Comparison of ENCODE assay signal across 8 mouse cellular contexts in genomic region chr6:135011734-135012116, GRCm38 (mm10). TPM values are rescaled to one million over a fixed set of nuclear protein-coding genes. Genes with fewer than 3 reads are reported as not detected.
DNase-seq lines count a peak whose midpoint lies in the region; ATAC-seq and TF ChIP-seq lines count a peak whose summit lies in the region.

No protein-coding gene starts in this region.

- H3K4me1 ChIP-seq in CH12.LX (ENCODE audit: control insufficient read depth in 1 of 2, insufficient read depth in 2 of 2) = peaks cover 2 to 23% of the 10 kb centered on the region in 2 experiments; a peak in 2 of 4 replicates
- H3K4me1 ChIP-seq in forebrain, embryonic 16.5 days (replicated peaks; ENCODE audit: control insufficient read depth, insufficient read depth, low read length) = peaks cover 7% of the 10 kb centered on the region
- H3K4me1 ChIP-seq in liver, postnatal 0 days (ENCODE audit: insufficient read depth) = peaks cover 14% of the 10 kb centered on the region

- dilution Hi-C loops in CH12.LX (cut with MboI; ENCODE audit: extremely low pct_ligation_motif_present, extremely low pct_unique_long_range_greater_than_20kb, low sequenced_read_pairs) = no loop called here

- in situ Hi-C loops in CH12.LX (cut with MboI; ENCODE audit: low pct_ligation_motif_present, low pct_unique_long_range_greater_than_20kb, low sequenced_read_pairs) = no loop called here

- peak overlapping the region; percentile 83 for H3K27ac ChIP-seq in gastrocnemius, adult 2 months
- no peak overlapping the region for H3K27ac ChIP-seq in CH12.LX (ENCODE audit: insufficient read depth, low read depth)
- H3K27ac ChIP-seq in forebrain, embryonic 16.5 days (ENCODE audit: low read length) = no peak overlapping the region
- H3K27ac ChIP-seq in liver, postnatal 0 days (ENCODE audit: low read depth) = no peak overlapping the region; the same call in 1 of the 2 replicates

- no peak for TF ChIP-seq EP300 in CH12.LX (IDR thresholded peaks at IDR 0.05; ENCODE audit: low read length)
- no peak for TF ChIP-seq EP300 in liver, postnatal 0 days (IDR thresholded peaks at IDR 0.05; ENCODE audit: low read depth)

- no peak for TF ChIP-seq CTCF in gastrocnemius, adult 2 months (IDR thresholded peaks at IDR 0.05)
- TF ChIP-seq CTCF in CH12.LX (conservative IDR thresholded peaks at IDR 0.05 in 1 of 2, IDR thresholded peaks at IDR 0.05 in 1 of 2; ENCODE audit: low read depth in 2 of 2, low read length in 2 of 2) = no peak
- no peak for TF ChIP-seq CTCF in liver, postnatal 0 days (IDR thresholded peaks at IDR 0.05; ENCODE audit: low read depth)

- H3K27me3 ChIP-seq in CH12.LX (replicated peaks) = no peaks in the 10 kb centered on the region
- no peaks in the 10 kb centered on the region for H3K27me3 ChIP-seq in forebrain, embryonic 16.5 days (replicated peaks; ENCODE audit: control insufficient read depth, insufficient read depth, low read length)
- H3K27me3 ChIP-seq in liver, postnatal 0 days (ENCODE audit: insufficient read depth, low read length) = no peaks in the 10 kb centered on the region

- H3K4me3 ChIP-seq in gastrocnemius, adult 2 months = peak overlapping the region; percentile 83
- H3K4me3 ChIP-seq in CH12.LX (replicated peaks in 1 of 3; ENCODE audit: low read depth in 2 of 3, low read length in 2 of 3, poor library complexity in 1 of 3) = peak overlapping the region; percentile 60 to 100 (median 88)
- peak overlapping the region; percentile 59 for H3K4me3 ChIP-seq in forebrain, embryonic 16.5 days (replicated peaks; ENCODE audit: low read length)
- H3K4me3 ChIP-seq in liver, postnatal 0 days (ENCODE audit: low read depth, low read length) = peak overlapping the region; percentile 70

- intact Hi-C loops in gastrocnemius, adult 2 months (cut with DNase I) = no loop called here
- intact Hi-C loops in gastrocnemius, postnatal 14 days (cut with DNase I; ENCODE audit: low total_unique reads) = no loop called here

- peaks cover 28 to 35% of the 10 kb centered on the region in 2 experiments for H3K36me3 ChIP-seq in CH12.LX (replicated peaks in 1 of 2; ENCODE audit: control insufficient read depth in 1 of 2, insufficient read depth in 1 of 2, low read length in 1 of 2)
- H3K36me3 ChIP-seq in forebrain, embryonic 16.5 days (ENCODE audit: control insufficient read depth, insufficient read depth) = peaks cover 14% of the 10 kb centered on the region; the same call in 1 of the 2 replicates
- peaks cover 27% of the 10 kb centered on the region for H3K36me3 ChIP-seq in liver, postnatal 0 days (replicated peaks; ENCODE audit: insufficient read depth, low read length)

- peak; percentile 71 for ATAC-seq in forebrain, embryonic 16.5 days
- peak; percentile 49 for ATAC-seq in liver, postnatal 0 days

- TF ChIP-seq RAD21 in CH12.LX (IDR thresholded peaks at IDR 0.05; ENCODE audit: low read depth, low read length) = no peak

- TF ChIP-seq POLR2A in CH12.LX (IDR thresholded peaks at IDR 0.05; ENCODE audit: low read depth, low read length) = no peak

- peaks cover 15% of the 10 kb centered on the region for H3K79me2 ChIP-seq in CH12.LX (replicated peaks; ENCODE audit: control insufficient read depth, extremely low read depth, insufficient read depth, poor library complexity, severe bottlenecking)

- WGBS in forebrain, embryonic 16.5 days = under 1% methylated on average over 14 of the region's 14 CpGs
- under 1% methylated on average over 14 of the region's 14 CpGs for WGBS in liver, postnatal 0 days (ENCODE audit: insufficient replicate concordance)

- peak overlapping the region; percentile 97 for H3K9ac ChIP-seq in CH12.LX (ENCODE audit: insufficient read depth, low read depth)
- peak overlapping the region; percentile 66 for H3K9ac ChIP-seq in forebrain, embryonic 16.5 days (replicated peaks; ENCODE audit: low read depth, low read length)
- peak overlapping the region; percentile 74 for H3K9ac ChIP-seq in liver, postnatal 0 days (replicated peaks)

- no peak overlapping the region for H3K4me2 ChIP-seq in CH12.LX (ENCODE audit: insufficient read depth, low read depth, poor library complexity, severe bottlenecking)
- H3K4me2 ChIP-seq in forebrain, embryonic 16.5 days (ENCODE audit: low read length) = peak overlapping the region; percentile 79
- H3K4me2 ChIP-seq in liver, postnatal 0 days (ENCODE audit: low read depth, low read length) = peak overlapping the region; percentile 80

- no peaks in the 10 kb centered on the region for H3K9me3 ChIP-seq in CH12.LX (replicated peaks; ENCODE audit: low read length)
- H3K9me3 ChIP-seq in forebrain, embryonic 16.5 days (ENCODE audit: control insufficient read depth, low read length) = no peaks in the 10 kb centered on the region
- H3K9me3 ChIP-seq in liver, postnatal 0 days (ENCODE audit: low read length) = no peaks in the 10 kb centered on the region

- DNase-seq in gastrocnemius, adult 2 months = no peak
- DNase-seq in gastrocnemius, postnatal 14 days = no peak
- DNase-seq in CH12.LX (ENCODE audit: extremely low read depth) = no peak
- DNase-seq in liver, postnatal 0 days = no peak
- DNase-seq in embryo, embryonic 11 days = no peak
- no peak for DNase-seq in frontal cortex, adult 2 months (ENCODE audit: extremely low spot score in 1 of 2, low spot score in 1 of 2)
- DNase-seq in layer of hippocampus, postnatal 36 days = no peak

TF ChIP-seq in CH12.LX, 34 proteins besides CTCF, POLR2A, EP300 and RAD21:
- TF ChIP-seq MXI1 (IDR thresholded peaks at IDR 0.05; ENCODE audit: low read depth, low read length) = peak; percentile 10; the same call in 1 of the 2 replicates
- TF ChIP-seq MAX (IDR thresholded peaks at IDR 0.05; ENCODE audit: low read length) = no peak
- no peak for TF ChIP-seq SMC3 (IDR thresholded peaks at IDR 0.05; ENCODE audit: low read depth, low read length)
- TF ChIP-seq ZMIZ1 (IDR thresholded peaks at IDR 0.05; ENCODE audit: low read depth, low read length) = no peak
- no peak for TF ChIP-seq MYC (IDR thresholded peaks at IDR 0.05; ENCODE audit: low read depth, low read length)
- no peak for TF ChIP-seq HCFC1 (IDR thresholded peaks at IDR 0.05; ENCODE audit: low read depth, low read length)
- TF ChIP-seq BHLHE40 (IDR thresholded peaks at IDR 0.05; ENCODE audit: low read depth, low read length) = peak; percentile 65
- no peak for TF ChIP-seq CHD2 (IDR thresholded peaks at IDR 0.05; ENCODE audit: low read length)
- no peak for TF ChIP-seq NELFE (IDR thresholded peaks at IDR 0.05; ENCODE audit: low read depth, low read length)
- no peak for TF ChIP-seq ELF1 (IDR thresholded peaks at IDR 0.05; ENCODE audit: low read depth, low read length)
- TF ChIP-seq TCF12 (IDR thresholded peaks at IDR 0.05; ENCODE audit: low read depth, low read length) = no peak
- TF ChIP-seq USF1 (IDR thresholded peaks at IDR 0.05; ENCODE audit: low read depth, low read length) = no peak
- TF ChIP-seq JUND (conservative IDR thresholded peaks at IDR 0.05; ENCODE audit: low read depth, low read length) = no peak
- no peak for TF ChIP-seq ETS1 (conservative IDR thresholded peaks at IDR 0.05; ENCODE audit: low read depth, low read length)
- TF ChIP-seq NRF1 (IDR thresholded peaks at IDR 0.05; ENCODE audit: low read depth, low read length) = no peak
- peak; percentile 43; the same call in 1 of the 2 replicates for TF ChIP-seq SIN3A (IDR thresholded peaks at IDR 0.05; ENCODE audit: low read length)
- no peak for TF ChIP-seq USF2 (conservative IDR thresholded peaks at IDR 0.05; ENCODE audit: low read depth, low read length)
- peak; percentile 7; the same call in 1 of the 2 replicates for TF ChIP-seq MEF2A (IDR thresholded peaks at IDR 0.05; ENCODE audit: borderline replicate concordance, low read depth, low read length)
- TF ChIP-seq KAT2A (IDR thresholded peaks at IDR 0.05; ENCODE audit: insufficient replicate concordance, low read length) = no peak
- TF ChIP-seq GABPA (IDR thresholded peaks at IDR 0.05; ENCODE audit: insufficient replicate concordance, low read depth, low read length) = no peak
- TF ChIP-seq TBP (conservative IDR thresholded peaks at IDR 0.05; ENCODE audit: low read depth, low read length) = no peak
- TF ChIP-seq UBTF (IDR thresholded peaks at IDR 0.05; ENCODE audit: low read depth, low read length) = no peak

RNA-seq across cellular contexts. Expression of gene Ddx47, which starts 0.3 kb away (rescaled TPM):
- 10 to 100 TPM; 26.9 TPM for total RNA-seq in gastrocnemius, adult 2 months (2021)
- 10 to 100 TPM; 30.2 to 33.0 TPM for total RNA-seq in gastrocnemius, postnatal 14 days (2021)
- total RNA-seq in CH12.LX (2012; rRNA removed) (82.6 and 91.9 TPM in 2 replicates), CH12.LX (2014; rRNA removed) (57.8 and 61.4 TPM in 2 replicates)
- polyA plus RNA-seq in CH12.LX (2012; ENCODE audit: insufficient read length, low read depth) = 110 and 132 TPM in 2 replicates
- 90.4 and 96.9 TPM in 2 replicates for polyA plus RNA-seq in forebrain, embryonic 16.5 days (2015; fragmentation: Nextera tagmentation; extraction: Ambion mirVana)
- 32.5 and 34.8 TPM in 2 replicates for polyA plus RNA-seq in liver, postnatal 0 days (2015; fragmentation: Nextera tagmentation; extraction: Ambion mirVana)
- polyA plus RNA-seq in frontal cortex, adult 2 months (2012; rRNA removed) = 76.1 and 81.4 TPM in 2 replicates
- total RNA-seq in layer of hippocampus, postnatal 36 days (2021) = 10 to 100 TPM; 51.6 to 58.1 TPM

RNA-seq across cellular contexts. Expression of gene Apold1, which starts 30.2 kb away (rescaled TPM):
- 1 to 10 TPM; 1.0 to 5.0 TPM for total RNA-seq in gastrocnemius, adult 2 months (2021)
- 1 to 10 TPM; 2.7 to 2.8 TPM for total RNA-seq in gastrocnemius, postnatal 14 days (2021)
- total RNA-seq in CH12.LX (2012; rRNA removed) = 1.4 and 2.7 TPM in 2 replicates
- total RNA-seq in CH12.LX (2014; rRNA removed) = 2.8 and 3.1 TPM in 2 replicates
- polyA plus RNA-seq in CH12.LX (2012; ENCODE audit: insufficient read length, low read depth) = 1.0 and 1.1 TPM in 2 replicates
- polyA plus RNA-seq in forebrain, embryonic 16.5 days (2015; fragmentation: Nextera tagmentation; extraction: Ambion mirVana) = 4.2 and 4.8 TPM in 2 replicates
- polyA plus RNA-seq in liver, postnatal 0 days (2015; fragmentation: Nextera tagmentation; extraction: Ambion mirVana) = 2.4 and 2.5 TPM in 2 replicates
- polyA plus RNA-seq in frontal cortex, adult 2 months (2012; rRNA removed) = 11.7 and 14.8 TPM in 2 replicates
- 1 to 10 TPM; 3.1 to 3.4 TPM for total RNA-seq in layer of hippocampus, postnatal 36 days (2021)

RNA-seq across cellular contexts. Expression of gene Gprc5a, which starts 53.7 kb away (rescaled TPM):
- total RNA-seq in gastrocnemius, adult 2 months (2021) = 1 to 10 TPM in 1 of 2 experiments, under 1 TPM in 1; 0.18 to 1.2 TPM
- total RNA-seq in gastrocnemius, postnatal 14 days (2021) = under 1 TPM; 0.41 to 0.66 TPM
- total RNA-seq in CH12.LX (2012; rRNA removed) = 0.08 TPM in 1 of 2 replicates, not detected in the other
- total RNA-seq in CH12.LX (2014; rRNA removed) = not detected in 2 replicates
- polyA plus RNA-seq in CH12.LX (2012; ENCODE audit: insufficient read length, low read depth) = 0.59 and 0.65 TPM in 2 replicates
- polyA plus RNA-seq in forebrain, embryonic 16.5 days (2015; fragmentation: Nextera tagmentation; extraction: Ambion mirVana) = 0.37 and 0.81 TPM in 2 replicates
- 0.21 and 0.32 TPM in 2 replicates for polyA plus RNA-seq in liver, postnatal 0 days (2015; fragmentation: Nextera tagmentation; extraction: Ambion mirVana)
- 0.06 and 0.08 TPM in 2 replicates for polyA plus RNA-seq in frontal cortex, adult 2 months (2012; rRNA removed)
- under 1 TPM; 0.15 to 0.40 TPM for total RNA-seq in layer of hippocampus, postnatal 36 days (2021)
